Mouse (Mus musculus): Measurements from ENCODE around the gene Dgkg. TPM values are rescaled to one million over a fixed set of nuclear protein-coding genes. Genes with fewer than 3 reads are reported as not detected.
A peak's percentile ranks its signal among the peaks of the same experiment; 100 is the strongest.

The Dgkg gene
- polyA plus RNA-seq, 1 experiment from 2014 or later = 0.76 TPM

DNA sequence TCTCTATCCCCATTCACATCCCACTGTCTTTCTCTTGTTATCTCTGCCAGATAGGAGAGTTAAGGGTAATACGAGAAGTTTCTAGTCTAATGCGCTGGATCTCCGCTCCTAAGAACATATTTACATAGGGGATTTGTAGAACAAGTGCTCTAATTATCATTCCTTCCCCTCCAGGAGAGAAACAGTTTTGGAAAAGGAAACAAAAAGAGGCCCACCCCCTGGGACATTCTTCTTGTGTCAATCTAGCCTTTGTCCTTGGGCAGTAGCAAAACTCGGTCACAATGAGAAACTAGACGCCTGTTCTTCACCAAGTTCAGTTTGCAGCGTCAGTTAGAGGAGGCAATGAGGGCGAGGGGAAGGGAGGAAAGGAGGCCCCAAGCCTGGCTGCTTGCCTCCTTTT, 214.8 kb downstream of the Dgkg start:
- no peak for DNase-seq

GRCm38 (mm10) chr16:22441317-22441716, 215.7 kb downstream of the Dgkg start:
- peaks cover 48% of the 10 kb centered on the region for H3K27me3 ChIP-seq (ENCODE audit: control insufficient read depth, insufficient read depth, low read length)
- H3K4me3 ChIP-seq (replicated peaks; ENCODE audit: low read depth, low read length) = no peak overlapping the region
- no peak overlapping the region for H3K27ac ChIP-seq (replicated peaks; ENCODE audit: low read depth, low read length)
- no peak overlapping the region for H3K4me2 ChIP-seq (ENCODE audit: low read length)
- H3K9me3 ChIP-seq (ENCODE audit: control insufficient read depth, low read length) = no peaks in the 10 kb centered on the region
- 91% methylated on average over 4 of the region's 4 CpGs for WGBS
- 0 out of 2 replicates have a peak, but pooled peaks cover 5% of the 10 kb centered on the region for H3K4me1 ChIP-seq (ENCODE audit: control insufficient read depth, insufficient read depth, low read length)
- no peak overlapping the region for H3K9ac ChIP-seq (replicated peaks; ENCODE audit: low read length)
- DNase-seq = no peak
- H3K36me3 ChIP-seq (ENCODE audit: control insufficient read depth, insufficient read depth, low read length) = no peaks in the 10 kb centered on the region
- ATAC-seq (ENCODE audit: low FRiP score, low TSS enrichment) = no peak

More for the DNA sequence above, 214.8 kb downstream of the Dgkg start:
- WGBS = 14% methylated on average over 7 of the region's 7 CpGs
- Histone ChIP-seq H3K9ac (replicated peaks; ENCODE audit: low read length) (no peak overlapping the region), H3K27me3 (ENCODE audit: control insufficient read depth, insufficient read depth, low read length) (peaks cover 41% of the 10 kb centered on the region), H3K4me1 (ENCODE audit: control insufficient read depth, insufficient read depth, low read length) (0 out of 2 replicates have a peak, but pooled peaks cover 5% of the 10 kb centered on the region), H3K9me3 (ENCODE audit: control insufficient read depth, low read length) (no peaks in the 10 kb centered on the region), H3K27ac (replicated peaks; ENCODE audit: low read depth, low read length) (no peak overlapping the region), H3K36me3 (ENCODE audit: control insufficient read depth, insufficient read depth, low read length) (no peaks in the 10 kb centered on the region), H3K4me2 (ENCODE audit: low read length) (no peak overlapping the region), H3K4me3 (replicated peaks; ENCODE audit: low read depth, low read length) (no peak overlapping the region)
- ATAC-seq (ENCODE audit: low FRiP score, low TSS enrichment) = no peak

DNA sequence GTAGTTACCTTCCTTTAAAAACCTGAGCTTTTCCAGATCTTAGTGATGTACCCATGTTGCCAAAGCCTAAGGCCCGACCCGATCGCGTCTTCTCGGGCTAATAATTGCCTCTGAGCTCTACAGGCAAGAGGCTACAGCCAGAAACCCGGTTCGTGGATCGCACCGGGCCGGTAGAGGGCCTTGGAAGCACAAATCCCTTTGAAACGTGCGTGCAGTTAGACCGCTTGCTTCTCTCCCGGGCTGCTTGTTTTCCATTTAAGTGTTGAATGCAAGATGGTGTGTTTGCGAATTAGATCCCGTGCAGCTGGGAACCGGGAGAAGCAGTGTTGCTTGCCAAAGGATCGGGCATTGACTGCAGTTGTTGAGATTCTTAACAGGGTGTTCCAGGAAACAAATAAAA, 216.8 kb downstream of the Dgkg start:
- peak; percentile 74 for DNase-seq
- Histone ChIP-seq H3K4me3 (replicated peaks; ENCODE audit: low read depth, low read length) (peak overlapping the region; percentile 46), H3K9me3 (ENCODE audit: control insufficient read depth, low read length) (no peaks in the 10 kb centered on the region), H3K4me2 (ENCODE audit: low read length) (peak overlapping the region; percentile 99), H3K27me3 (ENCODE audit: control insufficient read depth, insufficient read depth, low read length) (peaks cover 58% of the 10 kb centered on the region), H3K9ac (replicated peaks; ENCODE audit: low read length) (no peak overlapping the region), H3K36me3 (ENCODE audit: control insufficient read depth, insufficient read depth, low read length) (no peaks in the 10 kb centered on the region), H3K27ac (replicated peaks; ENCODE audit: low read depth, low read length) (peak overlapping the region; percentile 28; the same call in 1 of the 2 replicates), H3K4me1 (ENCODE audit: control insufficient read depth, insufficient read depth, low read length) (0 out of 2 replicates have a peak, but pooled peaks cover 5% of the 10 kb centered on the region)
- no peak for ATAC-seq (ENCODE audit: low FRiP score, low TSS enrichment)
- under 1% methylated on average over 18 of the region's 18 CpGs for WGBS

DNA sequence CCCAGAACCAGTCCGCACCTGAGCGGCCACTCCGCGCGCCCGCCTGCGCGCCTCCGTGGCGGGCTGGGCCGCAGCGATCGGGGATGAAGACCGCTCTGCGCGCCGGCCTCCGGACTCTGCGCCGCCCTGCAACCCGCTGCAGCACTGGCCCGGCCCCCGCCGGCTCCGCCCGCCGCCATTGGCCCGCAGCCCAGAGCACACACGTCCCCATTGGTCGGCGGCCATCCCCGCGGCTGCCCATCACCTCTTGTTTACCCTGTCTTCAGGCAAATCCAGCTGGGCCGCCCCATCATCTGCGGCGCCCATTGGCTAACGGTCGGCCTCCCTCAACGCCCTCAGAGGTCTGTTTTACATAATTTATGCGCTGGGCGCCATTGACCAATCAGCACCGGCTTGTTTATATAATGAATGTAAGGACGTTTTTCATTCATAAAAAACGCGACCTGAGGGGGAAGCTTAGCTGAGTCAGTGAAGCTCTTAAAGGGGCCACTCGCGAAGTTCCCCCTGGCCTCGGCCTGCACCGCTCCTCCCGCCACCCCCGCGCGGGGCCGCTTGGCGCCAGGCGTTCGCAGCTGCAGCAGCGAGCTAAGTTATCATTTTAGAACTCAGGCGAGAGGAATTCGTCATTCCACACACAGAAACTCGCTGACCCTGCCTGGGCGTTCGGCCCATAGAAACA, 217.4 kb downstream of the Dgkg start, which contains the start of gene Etv5:
Gene Etv5, minus strand, starts transcription at position 221 of the 679 bp plus-strand sequence.
- DNase-seq (peak; percentile 99), ATAC-seq (ENCODE audit: low FRiP score, low TSS enrichment) (peak; percentile 98)
- H3K27ac ChIP-seq (replicated peaks; ENCODE audit: low read depth, low read length) = peak within 1 kb of the TSS; percentile 28; the same call in 1 of the 2 replicates
- peak within 1 kb of the TSS; percentile 52 for H3K9ac ChIP-seq (replicated peaks; ENCODE audit: low read length)
- no peaks in the 10 kb centered on the region for H3K36me3 ChIP-seq (ENCODE audit: control insufficient read depth, insufficient read depth, low read length)
- H3K9me3 ChIP-seq (ENCODE audit: control insufficient read depth, low read length) = no peaks in the 10 kb centered on the region
- peaks cover 64% of the 10 kb centered on the region for H3K27me3 ChIP-seq (ENCODE audit: control insufficient read depth, insufficient read depth, low read length)
- H3K4me1 ChIP-seq (ENCODE audit: control insufficient read depth, insufficient read depth, low read length) = 0 out of 2 replicates have a peak, but pooled peaks cover 5% of the 10 kb centered on the region
- H3K4me3 ChIP-seq (replicated peaks; ENCODE audit: low read depth, low read length) = peak within 1 kb of the TSS; percentile 67
- H3K4me2 ChIP-seq (ENCODE audit: low read length) = peak within 1 kb of the TSS; percentile 99
- WGBS = under 1% methylated on average over 63 of the region's 63 CpGs

DNA sequence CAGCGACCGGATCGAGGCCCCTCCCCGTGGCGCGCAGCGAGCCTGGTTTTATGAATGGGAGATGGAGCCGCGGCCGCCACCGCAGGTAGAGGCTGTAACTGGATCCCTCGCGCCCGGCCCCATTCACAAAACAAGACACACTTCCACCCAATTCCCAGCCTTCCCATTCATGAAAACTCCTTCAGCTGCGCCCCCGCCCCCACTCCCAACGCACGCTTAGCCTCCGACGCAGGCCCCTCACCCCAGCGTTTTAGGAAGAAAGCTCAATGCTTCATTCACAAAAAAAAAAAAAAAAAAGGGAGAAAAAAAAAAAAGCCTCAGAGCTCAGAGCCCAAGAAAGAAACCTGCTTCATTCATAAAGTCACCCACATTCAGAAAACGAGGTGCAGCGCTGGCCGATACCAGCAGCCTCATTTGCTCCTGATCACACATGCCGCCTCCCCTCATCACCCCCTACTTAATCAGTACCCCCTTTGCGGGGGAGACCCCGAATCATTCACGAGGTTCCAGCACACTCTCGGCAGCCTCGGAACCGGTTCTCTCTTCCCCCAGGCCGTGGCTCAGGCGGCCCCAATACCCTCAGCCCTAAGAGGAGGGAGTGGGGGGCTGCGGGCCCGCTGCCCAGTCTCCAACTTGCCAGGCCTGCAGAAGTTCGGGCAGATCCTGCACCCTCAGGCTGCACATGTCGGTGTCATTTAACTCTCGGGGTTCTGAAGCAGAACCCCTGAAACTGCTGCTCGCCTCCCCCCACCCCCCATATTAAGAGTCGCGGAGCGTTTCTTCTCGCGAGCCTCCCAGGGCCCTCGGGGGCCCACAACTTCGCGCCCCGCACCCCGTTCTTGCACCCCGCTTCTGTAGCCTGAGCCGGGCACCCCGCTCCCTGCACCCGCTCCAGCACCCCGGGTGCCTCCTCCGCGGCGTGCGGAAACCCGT, 218.3 kb downstream of the Dgkg start:
- H3K4me2 ChIP-seq (ENCODE audit: low read length) = peak overlapping the region; percentile 99
- no peaks in the 10 kb centered on the region for H3K36me3 ChIP-seq (ENCODE audit: control insufficient read depth, insufficient read depth, low read length)
- ATAC-seq (ENCODE audit: low FRiP score, low TSS enrichment) (peak; percentile 46), DNase-seq (peak; percentile 93)
- H3K9me3 ChIP-seq (ENCODE audit: control insufficient read depth, low read length) = no peaks in the 10 kb centered on the region
- no peak overlapping the region for H3K27ac ChIP-seq (replicated peaks; ENCODE audit: low read depth, low read length)
- H3K27me3 ChIP-seq (ENCODE audit: control insufficient read depth, insufficient read depth, low read length) = peaks cover 69% of the 10 kb centered on the region
- H3K4me3 ChIP-seq (replicated peaks; ENCODE audit: low read depth, low read length) = peak overlapping the region; percentile 67
- 0 out of 2 replicates have a peak, but pooled peaks cover 11% of the 10 kb centered on the region for H3K4me1 ChIP-seq (ENCODE audit: control insufficient read depth, insufficient read depth, low read length)
- peak overlapping the region; percentile 52 for H3K9ac ChIP-seq (replicated peaks; ENCODE audit: low read length)
- under 1% methylated on average over 59 of the region's 59 CpGs for WGBS

GRCm38 (mm10) chr16:22436106-22436505, 220.9 kb downstream of the Dgkg start:
- Histone ChIP-seq H3K27me3 (ENCODE audit: control insufficient read depth, insufficient read depth, low read length) (peaks cover 47% of the 10 kb centered on the region), H3K27ac (replicated peaks; ENCODE audit: low read depth, low read length) (no peak overlapping the region), H3K9me3 (ENCODE audit: control insufficient read depth, low read length) (no peaks in the 10 kb centered on the region), H3K4me2 (ENCODE audit: low read length) (no peak overlapping the region), H3K36me3 (ENCODE audit: control insufficient read depth, insufficient read depth, low read length) (no peaks in the 10 kb centered on the region), H3K4me3 (replicated peaks; ENCODE audit: low read depth, low read length) (no peak overlapping the region), H3K9ac (replicated peaks; ENCODE audit: low read length) (no peak overlapping the region), H3K4me1 (ENCODE audit: control insufficient read depth, insufficient read depth, low read length) (0 out of 2 replicates have a peak, but pooled peaks cover 11% of the 10 kb centered on the region)
- DNase-seq (no peak), ATAC-seq (ENCODE audit: low FRiP score, low TSS enrichment) (no peak)
- WGBS = 30% methylated on average over 6 of the region's 6 CpGs

DNA sequence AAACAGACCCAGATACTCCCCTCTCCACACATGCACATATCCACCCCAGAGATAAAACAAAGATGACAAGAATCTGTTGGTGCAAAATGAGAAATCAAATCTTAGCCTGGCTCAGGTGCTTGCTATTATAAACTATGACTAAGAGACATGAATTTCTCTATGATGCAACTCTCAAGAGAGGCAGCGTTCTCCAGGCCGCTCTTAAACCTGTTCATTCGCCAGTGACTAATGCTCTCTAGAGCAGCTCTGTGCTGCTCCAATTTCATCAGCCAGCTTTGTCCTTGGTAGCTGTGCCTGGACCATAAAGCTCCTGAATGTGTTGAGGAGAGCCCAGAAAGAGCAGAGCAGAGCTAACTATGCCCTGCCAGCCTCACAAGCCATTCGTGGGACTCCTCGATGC, 222.5 kb downstream of the Dgkg start:
- Histone ChIP-seq H3K27me3 (ENCODE audit: control insufficient read depth, insufficient read depth, low read length) (peaks cover 45% of the 10 kb centered on the region), H3K9me3 (ENCODE audit: control insufficient read depth, low read length) (no peaks in the 10 kb centered on the region), H3K9ac (replicated peaks; ENCODE audit: low read length) (no peak overlapping the region), H3K4me3 (replicated peaks; ENCODE audit: low read depth, low read length) (no peak overlapping the region), H3K27ac (replicated peaks; ENCODE audit: low read depth, low read length) (no peak overlapping the region), H3K36me3 (ENCODE audit: control insufficient read depth, insufficient read depth, low read length) (no peaks in the 10 kb centered on the region), H3K4me2 (ENCODE audit: low read length) (0 out of 2 replicates have a peak overlapping the region, but pooled peaks have one; percentile 0), H3K4me1 (ENCODE audit: control insufficient read depth, insufficient read depth, low read length) (peaks cover 11% of the 10 kb centered on the region; the same call in 1 of the 2 replicates)
- ATAC-seq (ENCODE audit: low FRiP score, low TSS enrichment) = no peak
- DNase-seq = no peak
- WGBS = 36% methylated on average over 5 of the region's 5 CpGs

DNA sequence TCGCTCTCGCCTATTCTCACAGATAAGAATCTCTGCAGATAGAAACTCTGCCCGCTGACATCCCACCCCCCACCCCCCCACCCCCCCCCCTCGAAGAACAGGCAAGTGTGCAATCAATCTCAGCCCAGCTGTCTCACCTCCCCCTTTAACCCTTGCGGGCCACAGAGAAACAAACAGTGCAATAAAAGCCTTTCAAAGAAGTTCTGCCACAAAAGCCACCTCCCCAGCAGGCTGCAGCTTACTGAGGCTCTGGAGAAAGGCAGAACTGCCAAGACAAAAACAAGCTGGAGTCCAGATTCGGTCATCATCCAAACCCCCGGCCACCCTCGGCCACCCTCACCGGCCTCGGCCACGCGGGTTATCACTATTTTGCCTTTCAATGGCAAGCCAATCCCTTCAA, 223.1 kb downstream of the Dgkg start:
- Histone ChIP-seq H3K4me3 (replicated peaks; ENCODE audit: low read depth, low read length) (no peak overlapping the region), H3K4me2 (ENCODE audit: low read length) (peak overlapping the region; percentile 27), H3K4me1 (ENCODE audit: control insufficient read depth, insufficient read depth, low read length) (peaks cover 15% of the 10 kb centered on the region; the same call in 1 of the 2 replicates), H3K36me3 (ENCODE audit: control insufficient read depth, insufficient read depth, low read length) (no peaks in the 10 kb centered on the region), H3K9ac (replicated peaks; ENCODE audit: low read length) (no peak overlapping the region), H3K9me3 (ENCODE audit: control insufficient read depth, low read length) (no peaks in the 10 kb centered on the region), H3K27me3 (ENCODE audit: control insufficient read depth, insufficient read depth, low read length) (peaks cover 45% of the 10 kb centered on the region), H3K27ac (replicated peaks; ENCODE audit: low read depth, low read length) (no peak overlapping the region)
- ATAC-seq (ENCODE audit: low FRiP score, low TSS enrichment) (no peak), DNase-seq (peak; percentile 32)
- 3% methylated on average over 12 of the region's 12 CpGs for WGBS
